Mouse (Mus musculus): Measurements from ENCODE around the gene Slit3.

The Slit3 gene

GRCm38 (mm10) chr11:35469940-35470339 is 348.9 kb downstream of the Slit3 start:
- DNase-seq (ENCODE audit: low spot score), result no peak

- no peak for DNase-seq (ENCODE audit: low spot score)
Measured at GRCm38 (mm10) chr11:35470853-35471252, 349.8 kb downstream of the Slit3 start.

GRCm38 (mm10) chr11:35472842-35473616 is 352.0 kb downstream of the Slit3 start:
- DNase-seq (ENCODE audit: low spot score), result no peak

- no peak for DNase-seq (ENCODE audit: low spot score)
Measured at GRCm38 (mm10) chr11:35473617-35473996, 352.6 kb downstream of the Slit3 start.

- no peak for DNase-seq (ENCODE audit: low spot score)
Measured at GRCm38 (mm10) chr11:35480146-35480545, 359.1 kb downstream of the Slit3 start.

GRCm38 (mm10) chr11:35481611-35482363 is 360.8 kb downstream of the Slit3 start:
- DNase-seq (ENCODE audit: low spot score), result no peak

- DNase-seq (ENCODE audit: low spot score), result no peak
Measured at GRCm38 (mm10) chr11:35487966-35488365, 366.9 kb downstream of the Slit3 start.

GRCm38 (mm10) chr11:35491701-35492100 is 370.7 kb downstream of the Slit3 start:
- no peak for DNase-seq (ENCODE audit: low spot score)

- DNase-seq (ENCODE audit: low spot score), result no peak
Measured at GRCm38 (mm10) chr11:35496874-35497273, 375.9 kb downstream of the Slit3 start.

- DNase-seq (ENCODE audit: low spot score), result no peak
Measured at GRCm38 (mm10) chr11:35497961-35498360, 376.9 kb downstream of the Slit3 start.

GRCm38 (mm10) chr11:35502128-35502527 is 381.1 kb downstream of the Slit3 start:
- DNase-seq (ENCODE audit: low spot score), result no peak

- DNase-seq (ENCODE audit: low spot score), result no peak
Measured at GRCm38 (mm10) chr11:35504051-35504450, 383.0 kb downstream of the Slit3 start.

- DNase-seq (ENCODE audit: low spot score), result no peak
Measured at GRCm38 (mm10) chr11:35504916-35505315, 383.9 kb downstream of the Slit3 start.

GRCm38 (mm10) chr11:35505316-35505715 is 384.3 kb downstream of the Slit3 start:
- no peak for DNase-seq (ENCODE audit: low spot score)

- no peak for DNase-seq (ENCODE audit: low spot score)
Measured at GRCm38 (mm10) chr11:35505817-35506216, 384.8 kb downstream of the Slit3 start.

GRCm38 (mm10) chr11:35507781-35508390 is 386.9 kb downstream of the Slit3 start:
- DNase-seq (ENCODE audit: low spot score), result no peak

- DNase-seq (ENCODE audit: low spot score), result no peak
Measured at GRCm38 (mm10) chr11:35512686-35513085, 391.7 kb downstream of the Slit3 start.

GRCm38 (mm10) chr11:35513343-35513742 is 392.3 kb downstream of the Slit3 start:
- no peak for DNase-seq (ENCODE audit: low spot score)

- DNase-seq (ENCODE audit: low spot score), result no peak
Measured at GRCm38 (mm10) chr11:35522802-35523452, 401.9 kb downstream of the Slit3 start.

- DNase-seq (ENCODE audit: low spot score), result no peak
Measured at GRCm38 (mm10) chr11:35523773-35524172, 402.7 kb downstream of the Slit3 start.

- DNase-seq (ENCODE audit: low spot score), result no peak
Measured at GRCm38 (mm10) chr11:35526219-35526762, 405.3 kb downstream of the Slit3 start.

- no peak for DNase-seq (ENCODE audit: low spot score)
Measured at GRCm38 (mm10) chr11:35527816-35528462, 406.9 kb downstream of the Slit3 start.
